Mouse (Mus musculus) bone marrow, adult 2 months (tissue): ENCODE measurements at regions not wholly inside any gene's neighbourhood (a gene's known extent, or its start where the extent isn't known, plus 50 kb on each side); places are given as distances from the start of the nearest gene placed in this dataset.

Source experiments
- H3K27ac ChIP-seq: fragments of 200-500 bp; 2 replicates; pipeline ENCODE4 v1.5.1; 2012; ENCODE audit warnings: low read depth, mild to moderate bottlenecking, control low read depth, inconsistent platforms, low read length; ENCODE audit not compliant: control insufficient read depth, poor library complexity, insufficient read depth
- H3K4me1 ChIP-seq: fragments of 200-500 bp; 2 replicates; pipeline ENCODE4 v1.6.1; 2011; ENCODE audit warnings: low read length; ENCODE audit not compliant: control insufficient read depth, insufficient read depth
- H3K4me3 ChIP-seq: fragments of 200-500 bp; replicated peaks from 2 replicates; pipeline ENCODE3; 2011; ENCODE audit warnings: mild to moderate bottlenecking, low read depth, low read length, control low read depth; ENCODE audit not compliant: control insufficient read depth
- CTCF ChIP-seq: fragments of 200-500 bp; IDR thresholded peaks from 2 replicates; pipeline ENCODE4 v1.5.1; 2011; ENCODE audit warnings: low read length, control low read depth; ENCODE audit not compliant: control insufficient read depth, insufficient read depth
- POLR2A ChIP-seq: fragments of 200-500 bp; IDR thresholded peaks from 2 replicates; pipeline ENCODE4 v1.6.1; 2011; ENCODE audit warnings: low read depth, mild to moderate bottlenecking, control low read depth, low read length, borderline replicate concordance; ENCODE audit not compliant: control insufficient read depth
- WGBS: fragments of 180-500 bp; shearing (Covaris S2); methylation state at CpG from one replicate; pipeline ENCODE4 v1.1.7; 2018; 5-methylcytosine and 5-hydroxymethylcytosine counted together

GRCm38 (mm10) chr2:124742964-124743363 lies 325.0 kb upstream of the Slc24a5 start:
- Histone ChIP-seq H3K4me1 (no peaks in the 10 kb centered on the region; the same call in 1 of the 2 replicates), H3K4me3 (no peak overlapping the region), H3K27ac (no peak overlapping the region)
- WGBS: 83% methylated on average over 2 of the region's 2 CpGs
- no peak for TF ChIP-seq CTCF
- no peak for TF ChIP-seq POLR2A

GRCm38 (mm10) chr2:124745045-124745444 lies 322.9 kb upstream of the Slc24a5 start:
- WGBS: 26% methylated on average over 2 of the region's 2 CpGs
- TF ChIP-seq POLR2A (no peak), CTCF (no peak)
- H3K27ac ChIP-seq: no peak overlapping the region
- no peak overlapping the region for H3K4me3 ChIP-seq
- H3K4me1 ChIP-seq: no peaks in the 10 kb centered on the region; the same call in 1 of the 2 replicates

- TF ChIP-seq POLR2A (no peak), CTCF (no peak)
- Histone ChIP-seq H3K27ac (no peak overlapping the region), H3K4me1 (no peaks in the 10 kb centered on the region; the same call in 1 of the 2 replicates), H3K4me3 (no peak overlapping the region)
- WGBS: 91% methylated on average over 1 of the region's 1 CpGs
Observed at GRCm38 (mm10) chr2:124747119-124747518, 320.8 kb upstream of the Slc24a5 start.

- Histone ChIP-seq H3K4me1 (no peaks in the 10 kb centered on the region), H3K4me3 (no peak overlapping the region), H3K27ac (no peak overlapping the region)
- whole genome bisulfite sequencing: 91% methylated on average over 4 of the region's 4 CpGs
- no peak for TF ChIP-seq CTCF
- TF ChIP-seq POLR2A: no peak
Observed at GRCm38 (mm10) chr2:124747627-124748026, 320.3 kb upstream of the Slc24a5 start.

- Histone ChIP-seq H3K27ac (no peak overlapping the region), H3K4me3 (no peak overlapping the region), H3K4me1 (no peaks in the 10 kb centered on the region)
- no peak for TF ChIP-seq CTCF
- no peak for TF ChIP-seq POLR2A
- WGBS: 7% methylated on average over 4 of the region's 4 CpGs
Observed at GRCm38 (mm10) chr2:124751832-124752231, 316.1 kb upstream of the Slc24a5 start.

- no peaks in the 10 kb centered on the region for H3K4me1 ChIP-seq
- 54% methylated on average over 5 of the region's 5 CpGs for WGBS
- H3K27ac ChIP-seq: no peak overlapping the region
- no peak overlapping the region for H3K4me3 ChIP-seq
- TF ChIP-seq CTCF (no peak), POLR2A (no peak)
Observed at GRCm38 (mm10) chr2:124753717-124754116, 314.2 kb upstream of the Slc24a5 start.

GRCm38 (mm10) chr2:124755244-124755643 lies 312.7 kb upstream of the Slc24a5 start:
- 72% methylated on average over 4 of the region's 4 CpGs for WGBS
- Histone ChIP-seq H3K4me3 (no peak overlapping the region), H3K4me1 (no peaks in the 10 kb centered on the region), H3K27ac (no peak overlapping the region)
- TF ChIP-seq CTCF (no peak), POLR2A (no peak)

GRCm38 (mm10) chr2:124758992-124759391 lies 308.9 kb upstream of the Slc24a5 start:
- TF ChIP-seq CTCF (no peak), POLR2A (no peak)
- Histone ChIP-seq H3K4me1 (no peaks in the 10 kb centered on the region), H3K4me3 (no peak overlapping the region), H3K27ac (no peak overlapping the region)
- WGBS: 83% methylated on average over 2 of the region's 2 CpGs

GRCm38 (mm10) chr2:124763650-124764049 lies 304.3 kb upstream of the Slc24a5 start:
- Histone ChIP-seq H3K27ac (no peak overlapping the region), H3K4me1 (no peaks in the 10 kb centered on the region), H3K4me3 (no peak overlapping the region)
- TF ChIP-seq POLR2A: no peak
- TF ChIP-seq CTCF: no peak
- 73% methylated on average over 7 of the region's 7 CpGs for WGBS
